Mouse (Mus musculus) testis, postnatal 14 days (tissue): ENCODE data around the gene Cntnap2.
A peak's percentile ranks its signal among the peaks of the same experiment; 100 is the strongest.

Experiments used
- DNase-seq: peaks from one replicate; pipeline ENCODE4 v3.0.0; 2021; ENCODE audit warnings: low spot score

The Cntnap2 gene

DNA sequence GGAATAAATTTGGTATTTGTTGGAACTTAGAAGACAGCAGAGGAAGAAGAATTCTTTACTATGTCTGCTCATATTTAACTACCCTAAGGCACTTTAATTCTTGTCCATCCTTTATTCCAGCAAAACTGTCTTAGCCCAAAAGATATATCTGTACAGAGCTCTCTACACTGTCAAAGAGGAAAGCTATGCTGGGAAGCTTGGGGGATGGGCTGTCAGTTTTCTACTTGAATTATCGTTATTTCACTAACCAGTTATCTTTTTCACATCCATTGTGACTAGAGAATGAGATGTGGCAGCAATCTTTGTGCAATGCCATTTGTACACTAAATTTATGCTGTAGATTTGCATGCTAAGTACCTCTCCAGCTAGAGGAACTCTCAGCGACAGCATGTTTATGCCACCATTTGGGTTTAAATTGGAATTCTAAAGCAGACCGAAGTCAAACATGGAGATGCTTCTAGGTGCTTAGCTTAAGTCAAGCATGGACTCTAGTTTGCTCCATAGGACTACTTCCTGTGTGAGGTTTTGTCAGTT is 268.9 kb downstream of the Cntnap2 start:
- no peak for DNase-seq

DNA sequence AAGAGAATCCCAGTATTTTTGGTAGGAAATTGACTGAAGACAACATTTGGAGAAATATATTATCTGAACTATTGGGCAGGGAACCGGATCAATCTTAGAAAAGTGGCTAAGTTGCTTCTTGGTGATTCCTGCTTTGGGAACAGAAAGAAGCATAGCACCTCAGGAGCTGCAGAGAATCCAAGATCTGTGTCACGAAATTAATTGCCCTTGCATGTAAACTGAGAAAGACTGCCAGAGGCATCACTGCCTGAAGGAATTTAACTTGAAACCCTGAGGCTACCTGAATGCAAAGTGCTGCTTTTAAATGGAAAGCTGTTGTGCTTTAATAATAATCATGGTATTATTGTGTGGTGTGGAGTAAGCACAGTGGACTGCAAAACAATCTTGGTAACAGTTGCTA is 286.2 kb downstream of the Cntnap2 start:
- no peak for DNase-seq

DNA sequence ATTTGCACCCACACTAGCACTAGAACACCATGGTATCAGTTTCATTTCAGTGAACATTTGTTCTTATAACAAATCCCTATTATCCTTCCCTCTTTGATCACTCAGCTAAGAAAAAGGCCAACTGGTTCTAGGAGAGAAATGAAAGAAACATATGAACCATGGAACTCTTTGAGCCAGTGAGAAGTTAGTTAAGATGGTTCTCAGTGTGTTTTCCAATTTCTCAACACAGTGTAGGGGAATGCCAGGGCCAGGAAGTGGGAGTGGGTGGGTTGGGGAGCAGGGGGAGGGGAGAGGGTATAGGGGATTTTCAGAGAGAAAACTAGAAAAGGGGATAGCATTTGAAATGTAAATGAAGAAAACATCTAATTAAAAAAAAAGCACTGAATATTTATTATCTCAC is 286.8 kb downstream of the Cntnap2 start:
- DNase-seq: no peak

DNA sequence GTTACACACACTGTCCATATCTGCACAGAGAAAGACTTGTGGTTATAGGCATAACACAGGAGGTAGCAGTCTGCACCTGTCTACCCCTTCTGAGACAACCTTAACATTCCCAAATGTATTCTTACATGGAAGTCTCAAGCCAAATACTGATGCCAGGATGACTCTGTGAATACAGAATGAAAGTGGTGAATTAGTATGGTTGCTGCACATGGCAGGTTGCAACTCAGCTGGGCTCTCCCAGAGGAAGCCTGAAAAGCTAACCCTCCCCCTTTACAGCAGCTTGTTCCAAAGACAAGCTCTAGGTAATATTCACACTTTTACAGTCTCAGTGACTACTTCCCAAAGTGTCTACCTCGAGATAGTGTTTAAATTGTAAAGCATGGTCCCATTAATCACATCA is 307.3 kb downstream of the Cntnap2 start:
- DNase-seq: no peak

DNA sequence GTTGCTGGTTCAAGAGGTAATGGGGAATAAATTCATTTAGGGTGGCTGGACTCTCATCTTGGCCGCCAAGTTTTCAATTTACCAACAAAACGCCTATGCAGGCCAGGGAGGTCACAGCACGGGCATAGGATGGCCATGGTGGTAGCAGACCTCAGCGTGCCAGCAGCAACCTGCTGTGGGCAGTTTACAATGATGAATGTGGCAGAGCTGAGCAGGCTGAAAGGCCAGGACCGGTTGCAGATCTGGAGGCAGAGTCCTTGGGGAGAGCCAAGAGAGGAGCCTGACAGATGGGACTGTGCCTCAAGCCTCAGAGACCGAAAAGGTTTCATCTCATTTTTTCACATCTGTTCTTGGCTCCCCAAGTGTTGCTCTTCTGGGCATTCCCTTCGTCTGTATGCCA is 322.0 kb downstream of the Cntnap2 start:
- no peak for DNase-seq

DNA sequence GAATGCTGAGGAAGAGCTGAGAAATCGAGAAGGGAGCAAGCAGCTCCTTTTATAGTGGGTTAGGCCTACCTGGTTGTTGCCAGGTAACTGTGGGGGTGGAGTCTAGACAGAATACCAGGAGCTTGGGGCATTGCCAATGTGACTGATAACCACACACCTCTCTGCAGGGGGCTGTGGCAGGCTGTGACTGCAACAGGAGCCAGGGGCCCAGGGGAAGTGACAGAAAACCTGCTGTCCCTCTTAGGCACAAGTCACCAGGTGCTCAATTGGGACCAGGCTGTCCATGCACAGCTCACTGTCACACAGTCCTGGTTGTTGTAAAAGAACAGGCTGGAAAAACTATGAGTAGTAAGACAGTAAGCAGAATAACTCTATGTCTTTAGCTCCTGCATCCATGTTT is 329.9 kb downstream of the Cntnap2 start:
- no peak for DNase-seq

DNA sequence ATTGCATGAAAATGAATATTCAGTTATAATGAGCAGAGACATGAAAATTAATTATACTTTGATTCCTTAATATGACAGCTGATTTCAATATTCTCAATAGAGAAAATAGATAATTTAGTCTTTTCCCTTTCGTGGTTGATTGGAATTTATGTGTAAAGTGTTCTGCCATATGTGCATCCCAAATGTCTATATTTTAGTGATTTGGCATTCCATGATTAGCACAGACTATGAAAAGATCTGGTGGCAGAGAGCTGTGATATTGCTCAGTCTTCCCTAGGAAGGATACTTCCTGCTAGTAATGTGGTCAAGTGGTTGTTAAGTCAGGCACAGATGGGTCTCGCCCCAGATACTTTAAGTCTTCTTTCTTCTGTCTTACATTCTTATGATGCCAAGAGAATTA is 354.5 kb downstream of the Cntnap2 start:
- no peak for DNase-seq

DNA sequence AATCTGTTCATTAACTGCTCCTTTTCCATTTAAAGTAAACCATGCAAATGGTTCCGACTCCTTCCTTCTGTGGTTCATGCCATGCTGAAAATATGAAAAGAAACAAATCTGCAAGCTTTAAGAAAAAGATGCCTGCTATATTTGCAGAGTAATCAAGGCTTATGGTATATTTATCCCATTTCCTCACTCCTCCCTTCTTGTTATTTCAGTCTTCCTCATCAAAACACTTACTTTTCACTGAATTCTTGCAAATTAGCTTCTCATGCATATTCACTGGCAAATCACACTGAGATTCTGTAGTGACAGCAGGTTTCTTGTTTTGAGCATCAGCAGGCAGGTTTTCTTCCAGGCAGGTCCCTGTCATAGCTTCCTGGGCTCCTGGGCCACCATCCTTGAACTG is 396.3 kb downstream of the Cntnap2 start:
- DNase-seq: no peak

DNA sequence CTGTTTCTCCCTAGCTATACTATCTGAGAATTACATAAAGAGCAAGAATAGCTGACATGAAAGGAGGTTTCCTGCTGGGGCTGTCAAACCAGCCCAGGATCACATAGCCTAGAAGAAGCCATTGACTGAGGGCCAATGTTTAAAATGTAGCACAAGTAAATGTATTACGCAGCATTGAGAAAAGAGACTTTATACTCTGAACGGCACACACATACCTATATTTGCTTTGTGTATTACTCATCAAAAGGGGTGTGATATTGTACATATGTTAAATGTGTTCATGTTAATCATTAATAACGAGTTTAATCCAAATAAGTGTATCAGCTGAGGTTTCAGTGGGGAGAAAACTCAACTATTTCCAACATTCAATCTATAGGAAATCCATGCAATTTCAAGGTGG is 459.1 kb downstream of the Cntnap2 start:
- DNase-seq: no peak

DNA sequence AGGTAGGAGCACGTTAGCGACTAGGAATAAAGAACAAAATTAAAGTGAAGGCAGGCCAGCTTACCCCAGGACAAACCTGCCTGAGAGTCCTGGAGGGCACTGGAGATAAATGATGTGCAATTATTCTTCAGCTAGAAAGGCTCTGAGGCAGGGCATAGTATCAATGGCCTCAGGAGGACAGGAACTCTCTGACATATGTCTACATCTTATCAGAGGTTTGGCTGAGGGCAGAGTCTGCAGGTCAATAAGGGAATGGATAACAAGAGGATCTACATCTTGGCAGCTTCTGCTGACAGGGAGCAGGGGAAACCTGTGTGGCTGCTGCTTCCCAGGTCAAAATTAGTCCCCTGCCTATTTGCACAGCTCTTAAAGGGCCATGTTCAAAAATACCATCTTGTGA is 477.8 kb downstream of the Cntnap2 start:
- no peak for DNase-seq

DNA sequence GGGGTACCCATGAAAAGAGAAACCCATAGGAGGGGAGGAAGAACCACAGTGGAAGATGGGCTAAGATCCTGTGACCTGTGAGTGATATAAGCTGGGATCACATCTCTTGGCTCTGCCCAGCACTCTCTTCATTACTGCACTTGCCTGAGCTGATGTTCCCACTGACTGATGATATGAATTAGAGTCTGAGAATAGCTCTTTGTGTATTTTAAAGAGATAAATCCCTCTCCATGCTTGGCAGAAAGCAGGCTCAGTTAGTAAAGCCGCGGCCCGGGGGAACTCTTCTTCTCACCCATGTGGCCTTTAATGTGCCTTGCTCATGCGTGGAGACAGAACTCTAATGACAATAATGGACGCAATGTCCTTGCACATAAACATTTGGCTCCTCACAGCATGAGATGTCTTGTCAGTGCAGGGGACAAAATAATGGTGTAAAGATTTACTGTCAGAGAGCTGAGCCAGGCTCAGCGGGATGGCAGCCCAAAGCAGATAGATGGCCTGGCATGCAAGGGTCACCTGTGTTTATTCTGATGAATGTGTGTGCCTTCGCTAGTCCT is 485.2 kb downstream of the Cntnap2 start:
- DNase-seq: no peak

DNA sequence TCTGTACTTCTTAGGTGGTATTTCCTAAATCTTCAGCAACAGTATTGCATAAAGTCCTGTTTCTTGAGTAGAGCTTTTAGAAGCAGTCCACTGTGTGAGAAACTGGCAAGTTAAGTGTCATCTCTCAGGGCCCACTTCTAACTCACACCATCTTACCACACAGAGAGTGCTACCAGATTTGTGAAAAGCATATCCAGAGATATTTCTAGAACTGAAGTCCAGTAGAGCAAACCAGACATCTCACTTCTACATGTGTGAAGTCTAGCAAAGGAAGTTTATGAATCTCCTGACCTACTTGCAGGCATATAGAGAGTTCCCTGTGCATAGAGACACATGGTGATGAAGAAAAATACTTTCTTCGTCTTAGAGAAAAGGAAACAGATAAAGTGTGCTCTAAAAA is 500.6 kb downstream of the Cntnap2 start:
- DNase-seq: no peak

DNA sequence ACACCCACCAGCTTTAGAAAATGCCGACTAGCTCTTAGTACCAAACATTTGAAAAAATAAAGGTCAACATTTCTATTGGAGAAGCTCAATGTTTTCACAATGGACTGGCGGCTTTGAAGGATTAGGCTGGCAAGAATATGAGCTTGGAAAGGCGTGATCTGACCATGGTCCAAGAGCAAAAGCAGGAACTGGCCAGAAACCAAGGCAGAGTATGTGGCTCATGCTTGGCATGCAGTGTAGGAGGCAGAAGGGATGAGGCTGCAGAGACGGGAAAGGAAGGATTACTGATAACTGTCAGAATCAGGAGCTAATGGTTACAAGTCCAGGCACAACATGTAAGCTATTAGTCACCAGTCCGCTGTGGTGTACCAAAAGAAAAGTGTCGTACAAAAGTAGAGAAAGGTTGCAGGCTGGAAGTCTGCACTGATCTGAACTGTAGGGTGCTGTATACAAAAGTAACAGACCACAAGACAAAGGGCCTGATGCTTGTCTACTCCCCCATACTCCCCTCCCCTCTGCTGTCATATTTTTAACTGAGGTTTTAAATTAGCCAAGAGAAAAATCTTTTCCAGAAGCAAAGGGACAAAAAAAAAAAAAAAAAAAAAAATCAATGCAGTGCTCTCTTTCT is 525.4 kb downstream of the Cntnap2 start:
- peak; percentile 35 for DNase-seq

DNA sequence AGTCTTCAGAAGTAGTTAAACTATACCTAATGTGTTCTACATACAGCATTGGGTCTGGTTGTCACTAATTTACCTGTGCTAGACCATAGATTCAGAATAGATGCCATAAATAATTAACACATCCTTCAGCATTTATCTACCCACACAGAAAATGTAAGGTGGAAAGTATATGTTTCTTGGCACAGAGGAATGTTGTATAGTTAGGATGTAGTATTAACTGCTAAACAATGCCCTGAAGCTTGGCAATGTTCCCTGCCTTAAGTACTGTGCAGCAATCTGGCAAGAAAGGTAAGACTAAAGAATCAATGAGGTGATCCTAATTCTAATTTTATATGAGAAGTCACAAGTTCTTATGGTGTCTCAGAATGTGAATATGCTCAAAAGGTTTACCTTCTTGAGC is 529.9 kb downstream of the Cntnap2 start:
- no peak for DNase-seq

DNA sequence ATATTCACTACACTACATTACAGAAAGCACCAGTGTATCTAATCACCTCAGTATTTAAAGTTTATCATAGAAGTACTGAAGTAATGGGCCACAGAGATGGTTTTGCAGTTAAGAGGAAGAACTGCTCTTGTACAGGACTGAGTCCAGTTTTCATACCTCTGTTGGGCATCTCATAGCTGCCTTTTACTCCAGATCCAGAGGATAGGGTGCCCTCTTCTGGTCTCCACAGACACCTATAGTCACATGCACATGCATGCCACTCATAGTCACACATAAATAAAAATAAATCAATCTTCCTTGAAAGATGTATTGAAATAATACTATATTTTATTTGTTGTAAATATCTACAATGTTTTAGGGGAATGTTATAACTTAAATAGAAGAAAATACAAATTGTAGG is 587.9 kb downstream of the Cntnap2 start:
- no peak for DNase-seq

DNA sequence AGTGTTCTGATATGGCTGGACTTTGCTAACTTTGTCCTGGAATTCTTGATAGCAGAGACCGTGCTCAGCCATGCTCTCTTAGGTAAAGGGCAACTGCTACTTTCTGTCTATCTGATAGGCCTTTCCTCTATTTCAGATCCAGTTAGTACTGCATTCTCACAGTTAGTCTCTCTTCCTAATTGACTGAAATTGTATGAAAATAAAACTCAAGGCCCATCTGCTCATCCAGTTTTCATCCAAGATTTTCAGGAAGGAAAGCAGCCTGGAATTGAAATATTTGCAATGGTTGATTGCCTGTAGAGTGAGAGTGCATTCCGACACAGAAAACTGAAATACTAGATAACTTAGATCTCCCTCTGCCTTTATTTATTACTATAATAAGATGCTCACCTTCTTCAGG is 589.3 kb downstream of the Cntnap2 start:
- DNase-seq: no peak

DNA sequence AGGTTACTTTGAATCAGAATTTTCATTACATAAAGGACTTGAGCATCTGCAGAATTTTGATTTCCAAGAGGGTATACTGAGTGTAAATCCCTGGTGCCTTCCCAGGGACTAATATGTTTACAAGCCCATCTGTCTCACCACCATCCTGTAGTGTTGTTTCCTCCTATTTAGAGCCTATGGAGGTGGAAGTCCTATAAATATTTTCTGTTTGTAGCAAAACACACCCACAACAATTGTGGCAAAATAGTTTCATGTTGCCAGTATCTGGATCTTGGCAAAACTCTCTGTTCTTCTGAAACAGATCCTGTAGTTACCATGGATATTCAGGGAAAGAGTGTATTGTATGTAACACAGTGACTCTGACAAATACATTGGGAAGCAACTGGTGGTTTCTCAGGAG is 641.1 kb downstream of the Cntnap2 start:
- DNase-seq: no peak

DNA sequence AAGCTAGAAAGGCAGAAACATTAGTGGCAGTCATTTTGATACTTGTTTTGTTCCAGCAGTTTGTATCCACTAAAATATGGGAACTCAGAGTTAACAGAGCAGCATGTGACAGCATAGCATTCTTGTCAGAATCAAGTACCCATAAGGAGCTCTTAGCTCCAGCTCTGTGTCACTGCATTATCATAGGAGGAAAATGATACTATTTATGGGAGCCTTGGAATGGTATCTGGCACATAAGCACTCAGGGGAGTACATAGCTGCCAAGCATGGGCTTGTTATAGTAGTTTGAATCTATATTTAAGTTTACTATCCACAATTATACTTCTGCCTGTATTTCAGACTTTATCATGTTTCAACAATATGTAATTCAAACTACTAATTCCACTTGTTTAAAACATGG is 732.5 kb downstream of the Cntnap2 start:
- no peak for DNase-seq

DNA sequence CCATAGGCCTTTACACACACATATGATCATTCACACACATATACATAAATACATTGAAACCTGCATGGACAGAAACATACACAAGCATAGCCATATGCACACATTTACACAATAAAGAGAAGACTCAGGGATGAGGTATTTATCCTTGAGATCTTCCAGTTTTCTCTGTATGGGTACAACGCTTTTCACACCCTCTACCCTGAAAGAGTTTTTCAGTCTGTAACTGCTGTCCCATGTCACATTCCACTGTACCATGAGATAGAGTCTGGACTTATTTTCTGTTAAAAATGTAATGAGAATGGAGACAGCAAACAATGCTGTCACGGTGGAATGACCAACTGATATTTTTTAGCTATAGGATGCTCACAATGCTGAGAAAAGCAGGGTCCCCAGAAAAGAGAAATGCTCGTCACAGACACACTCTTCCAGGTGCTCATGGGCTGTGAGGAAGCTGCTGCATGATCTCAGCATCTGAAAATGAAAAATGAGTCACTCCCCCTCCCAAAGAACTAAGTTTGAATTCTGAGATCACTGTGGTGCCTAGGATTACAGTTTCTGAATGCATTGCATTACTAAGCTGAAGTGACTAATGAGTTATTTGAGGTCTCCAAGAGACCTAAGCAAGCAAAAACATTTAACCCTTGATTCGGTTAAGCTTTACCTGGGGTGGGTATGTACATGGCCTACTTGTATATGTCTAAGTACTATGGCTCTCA is 782.6 kb downstream of the Cntnap2 start:
- DNase-seq: no peak

DNA sequence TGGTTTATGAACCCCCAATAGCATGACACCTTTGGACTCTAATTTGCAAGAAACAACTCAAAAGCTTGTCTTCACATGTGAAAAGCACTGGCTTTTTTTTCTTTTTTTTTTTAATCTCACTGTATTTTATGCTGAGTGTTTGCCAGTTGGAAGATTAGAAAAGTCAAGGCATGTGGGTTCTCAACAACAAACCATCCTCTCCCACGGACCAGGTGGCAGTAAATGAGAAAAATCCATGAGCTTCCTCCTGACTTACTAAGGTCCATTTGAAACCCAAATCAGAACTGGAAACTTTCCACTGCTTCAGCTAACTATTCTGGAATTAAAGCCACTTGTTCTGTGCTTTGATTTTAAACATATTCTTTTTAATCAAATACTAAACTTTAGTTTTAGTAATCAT is 784.6 kb downstream of the Cntnap2 start:
- DNase-seq: no peak

DNA sequence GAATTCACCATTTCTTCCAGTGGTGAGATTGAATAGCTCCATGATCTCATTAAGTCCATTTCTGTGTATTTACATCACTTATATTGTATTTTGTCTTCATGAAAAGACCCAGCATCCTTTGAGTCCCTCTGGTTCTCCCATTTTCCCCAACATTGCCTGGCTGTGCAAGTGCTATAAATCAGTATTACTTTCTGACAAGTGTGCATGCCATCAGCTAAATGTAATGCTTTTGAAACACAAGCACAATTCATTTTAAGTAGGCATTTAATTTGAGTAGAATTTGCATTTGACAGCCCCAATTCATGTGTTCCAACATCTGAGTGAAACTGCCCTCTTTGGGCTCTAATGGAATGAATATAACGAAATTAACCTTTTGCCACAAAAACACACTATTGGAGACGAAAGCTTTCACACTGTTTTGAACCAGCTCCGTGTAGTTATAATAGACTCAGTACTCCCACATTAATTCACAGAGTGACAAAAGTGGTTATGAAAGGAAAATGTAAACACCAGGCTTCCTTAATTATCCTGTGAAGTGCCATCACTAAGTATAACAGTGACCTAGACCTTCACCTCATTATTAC is 812.3 kb downstream of the Cntnap2 start:
- DNase-seq: no peak

DNA sequence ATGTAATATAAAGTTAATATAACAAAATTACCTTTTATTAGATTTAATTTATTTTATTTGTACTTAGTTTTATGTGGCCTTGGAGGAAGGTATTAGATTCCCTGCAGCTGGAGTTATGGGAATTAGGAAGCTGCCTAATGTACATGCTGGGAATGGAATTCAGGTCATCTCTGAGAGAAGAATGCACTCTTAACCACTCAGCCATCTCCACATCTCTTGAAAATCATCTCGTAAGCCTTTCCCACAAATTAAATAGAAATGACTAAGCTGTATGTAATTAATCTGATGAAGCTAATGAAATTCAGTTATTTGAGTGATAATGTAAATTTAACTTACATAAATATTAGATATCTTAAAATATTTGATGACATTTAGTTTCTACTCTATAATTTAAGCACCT is 826.3 kb downstream of the Cntnap2 start:
- no peak for DNase-seq

DNA sequence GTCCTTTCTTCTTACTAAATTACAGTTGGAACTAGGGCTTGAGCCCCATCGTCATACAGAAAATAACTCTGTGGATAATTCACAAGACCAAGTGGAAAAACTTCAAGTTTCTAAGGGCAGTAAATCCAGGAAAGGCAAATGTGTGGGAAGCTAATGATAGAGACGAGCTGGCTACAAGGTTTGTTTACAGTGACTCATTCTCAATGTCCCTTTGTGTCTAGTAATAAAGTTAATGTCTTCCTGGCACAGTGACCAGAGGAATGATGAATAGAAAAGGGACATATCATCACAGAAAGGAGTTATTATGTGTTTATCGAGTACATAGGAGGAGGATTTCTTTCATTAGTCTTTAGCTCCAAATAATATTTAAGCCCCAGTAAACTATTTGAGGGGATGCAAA is 828.7 kb downstream of the Cntnap2 start:
- no peak for DNase-seq
